Mouse (Mus musculus): Measurements from ENCODE around the gene Relch. TPM values are rescaled to one million over a fixed set of nuclear protein-coding genes. Genes with fewer than 3 reads are reported as not detected.

Relch gene
- total RNA-seq, 2 experiments from 2014 or later: 87.0 to 99.3 TPM

DNA sequence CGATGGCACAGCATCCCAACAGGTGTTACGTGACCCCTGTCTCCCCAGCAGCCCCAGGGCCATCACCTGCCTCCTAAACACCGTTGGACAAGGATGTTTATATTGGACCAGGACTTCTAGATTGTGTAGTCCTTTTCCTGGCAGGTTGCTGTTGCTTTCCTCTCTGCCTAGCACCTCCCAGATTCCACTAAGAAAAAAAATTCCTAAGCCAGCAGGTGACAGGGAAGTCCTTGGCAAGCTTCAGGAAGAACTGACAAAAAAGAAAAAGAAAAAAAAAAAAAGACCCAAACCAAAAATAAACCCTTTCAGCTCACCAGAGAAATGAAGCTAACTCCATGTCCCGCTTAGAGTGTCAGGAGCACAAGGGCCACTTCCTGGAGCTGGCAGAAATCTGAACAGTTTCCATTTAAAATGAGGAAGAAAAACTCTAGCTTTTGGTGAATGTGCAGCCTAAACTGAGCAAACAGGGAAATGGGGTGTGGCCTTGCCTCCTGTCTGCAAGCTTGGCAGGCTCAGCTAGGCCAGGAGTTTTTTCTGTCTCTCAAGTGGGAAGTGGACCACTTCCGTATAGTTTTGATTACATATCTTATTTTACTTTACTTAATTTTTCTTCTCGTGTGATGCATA lies 123.2 kb downstream of the Relch start:
- no peak for DNase-seq (ENCODE audit: extremely low spot score in 1 of 2, low spot score in 1 of 2)

DNA sequence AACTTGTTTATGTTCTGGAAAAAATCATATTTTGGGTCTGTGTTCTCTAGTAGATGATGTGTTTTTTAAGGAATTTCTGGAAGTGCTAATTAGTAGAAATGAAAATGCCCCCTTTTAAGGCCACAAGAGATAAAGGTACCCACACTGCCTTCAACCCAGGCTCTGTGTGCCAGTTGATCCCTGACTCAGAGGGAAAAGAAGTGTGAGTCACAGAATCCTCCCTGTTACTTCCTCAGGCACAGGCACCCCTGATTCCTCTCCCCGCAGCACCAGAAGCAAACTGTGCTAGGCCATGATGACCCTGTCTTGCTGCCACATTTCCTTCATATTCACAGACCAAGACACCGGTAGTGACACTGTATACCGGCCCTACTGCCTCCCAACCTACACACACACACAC lies 126.4 kb downstream of the Relch start:
- no peak for DNase-seq (ENCODE audit: extremely low spot score in 1 of 2, low spot score in 1 of 2)

DNA sequence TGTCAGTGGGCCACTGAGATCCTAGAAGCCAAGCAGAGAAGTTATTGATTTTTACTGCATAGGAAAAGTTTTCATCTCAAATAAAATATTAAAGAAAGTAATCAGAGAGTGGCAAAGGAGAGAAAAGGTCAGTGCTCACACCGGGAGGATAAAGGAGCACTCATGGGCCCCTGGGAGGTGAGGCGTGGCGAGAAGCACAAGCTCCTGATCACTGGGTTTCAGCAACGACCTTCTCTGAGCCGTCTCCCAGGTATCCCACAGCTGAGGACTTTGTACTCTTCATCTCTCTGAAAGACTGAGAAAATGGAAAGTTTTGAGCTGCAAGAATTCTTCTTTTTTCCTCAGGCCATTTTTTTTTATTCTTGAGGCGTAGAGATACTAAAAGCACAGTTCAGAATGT lies 131.0 kb downstream of the Relch start:
- no peak for DNase-seq (ENCODE audit: extremely low spot score in 1 of 2, low spot score in 1 of 2)

DNA sequence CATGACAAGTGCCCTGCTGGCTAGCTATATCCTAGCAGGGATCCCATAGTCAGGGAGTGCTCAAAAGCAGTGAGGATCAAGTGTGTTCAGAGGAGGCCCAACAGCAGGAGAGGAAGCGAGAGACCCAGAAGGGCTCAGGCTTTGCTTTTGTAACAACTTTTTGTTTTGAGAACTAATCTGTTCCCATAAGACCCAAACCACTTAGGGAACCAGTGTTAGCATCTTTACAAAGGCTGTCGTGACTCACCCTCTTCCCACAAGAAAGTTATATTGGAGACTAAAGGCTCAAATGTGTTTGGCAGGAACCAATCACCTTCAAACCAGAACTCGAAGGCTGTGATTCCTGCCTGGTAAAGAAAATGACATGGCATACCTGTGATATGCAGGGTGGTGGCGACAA lies 132.0 kb downstream of the Relch start:
- no peak for DNase-seq (ENCODE audit: extremely low spot score in 1 of 2, low spot score in 1 of 2)

DNA sequence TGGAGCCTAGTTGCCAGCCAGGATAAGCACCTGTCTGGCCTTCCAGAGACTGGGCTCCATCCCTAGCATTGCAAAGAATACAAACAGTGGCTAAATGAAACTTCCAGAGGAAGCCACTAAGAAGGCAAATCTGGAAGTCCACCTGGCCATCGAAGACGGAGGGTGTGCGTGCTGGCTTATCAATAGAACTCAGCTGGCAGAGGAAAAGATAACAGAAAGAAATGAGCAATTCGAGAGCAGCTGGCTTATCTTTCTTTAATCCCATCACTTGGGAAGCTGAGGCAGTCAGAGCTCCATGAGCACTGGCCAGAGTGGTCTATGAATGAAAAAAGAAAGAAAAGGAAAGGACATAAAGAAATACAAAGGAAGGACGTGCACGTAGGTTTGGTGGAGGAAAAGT lies 136.9 kb downstream of the Relch start:
- DNase-seq (ENCODE audit: extremely low spot score in 1 of 2, low spot score in 1 of 2): no peak

DNA sequence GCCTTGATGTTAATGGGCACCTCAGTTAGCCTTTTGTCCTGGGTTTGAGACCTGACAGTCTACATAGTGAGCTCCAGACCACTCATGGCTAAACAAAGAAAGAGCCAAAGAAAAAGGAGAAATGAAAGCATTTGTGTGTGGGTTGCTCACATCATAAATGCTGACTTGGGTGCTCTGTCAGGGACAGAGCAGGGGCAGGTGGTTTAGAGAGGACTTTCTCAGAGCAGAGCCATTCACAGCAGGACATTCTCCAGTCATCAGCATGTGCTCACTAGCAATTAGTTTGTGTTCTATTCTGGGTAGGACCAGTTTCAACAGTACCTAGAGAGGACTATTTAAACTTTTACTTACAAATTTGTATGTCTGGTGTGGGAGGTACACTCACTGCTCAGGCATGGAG lies 137.6 kb downstream of the Relch start:
- DNase-seq (ENCODE audit: extremely low spot score in 1 of 2, low spot score in 1 of 2): no peak

DNA sequence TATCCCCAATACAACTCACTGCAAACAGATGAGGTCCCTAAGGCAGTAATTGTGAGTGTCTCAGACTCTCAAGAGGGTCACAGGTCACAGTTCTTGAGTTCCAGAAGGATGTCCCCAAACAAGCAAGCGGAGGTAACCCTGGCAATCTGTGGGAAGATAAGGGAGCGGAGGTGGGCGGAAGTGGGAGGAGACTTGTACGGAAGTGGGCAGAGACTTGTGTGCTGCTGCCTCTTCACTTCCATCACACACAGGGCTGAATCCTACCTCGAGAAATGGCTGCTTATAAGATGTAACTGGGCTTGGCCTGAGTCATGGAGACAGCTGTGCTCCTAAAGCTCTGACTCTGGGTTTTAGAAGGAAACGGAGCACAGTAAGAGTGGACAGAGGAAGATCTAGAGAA lies 139.3 kb downstream of the Relch start:
- no peak for DNase-seq (ENCODE audit: extremely low spot score in 1 of 2, low spot score in 1 of 2)

DNA sequence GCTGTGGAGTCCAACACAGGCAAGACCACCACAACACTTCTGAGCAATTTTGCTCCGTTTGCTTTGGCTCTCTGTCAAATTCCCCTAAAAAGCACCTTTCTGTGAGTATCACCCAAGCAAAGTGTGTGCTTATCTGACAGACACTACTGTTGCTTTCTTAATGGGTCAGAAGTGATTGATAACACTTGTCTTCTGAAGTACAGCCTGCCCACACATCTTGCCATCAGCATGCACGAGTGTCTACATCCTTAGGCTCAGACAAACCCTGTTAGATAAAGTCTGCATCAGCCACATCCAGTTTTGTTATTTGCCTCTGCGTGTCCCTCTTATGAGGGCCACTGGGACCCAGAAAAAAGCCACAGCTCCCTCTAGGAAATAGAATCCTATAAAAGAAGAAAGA lies 140.6 kb downstream of the Relch start:
- no peak for DNase-seq (ENCODE audit: extremely low spot score in 1 of 2, low spot score in 1 of 2)

Other genes with a start within 250 kb of the Relch start
- gene Pign, start 184 bp upstream of the Relch start, total RNA-seq (2021): 10 to 100 TPM; 16.6 to 19.7 TPM
- gene Tnfrsf11a, start 116.9 kb downstream of the Relch start, total RNA-seq (2021): 1 to 10 TPM; 2.8 to 3.2 TPM